Mouse (Mus musculus) small intestine, adult 2 months (tissue): ENCODE results near the gene Mecom. TPM values are rescaled to one million over a fixed set of nuclear protein-coding genes. Genes with fewer than 3 reads are reported as not detected.
A peak's percentile ranks its signal among the peaks of the same experiment; 100 is the strongest.

Experiments used
- H3K27ac ChIP-seq: fragments of 200-500 bp; 2 replicates; pipeline ENCODE4 v1.5.1; 2012; ENCODE audit warnings: low read depth, low read length, control low read depth, inconsistent platforms; ENCODE audit not compliant: insufficient read depth
- H3K27me3 ChIP-seq: fragments of 200-500 bp; 2 replicates; pipeline ENCODE4 v1.6.1; 2012; ENCODE audit warnings: mild to moderate bottlenecking, moderate library complexity, low read length, inconsistent platforms; ENCODE audit not compliant: control insufficient read depth, insufficient read depth
- H3K36me3 ChIP-seq: fragments of 200-500 bp; 2 replicates; pipeline ENCODE4 v1.6.1; 2012; ENCODE audit warnings: mild to moderate bottlenecking, low read length, control low read depth, inconsistent platforms; ENCODE audit not compliant: control insufficient read depth, insufficient read depth
- H3K4me1 ChIP-seq: fragments of 200-500 bp; 2 replicates; pipeline ENCODE4 v1.6.1; 2012; ENCODE audit warnings: low read length, inconsistent platforms, mixed read lengths; ENCODE audit not compliant: control insufficient read depth, insufficient read depth, insufficient read length
- H3K4me3 ChIP-seq: fragments of 200-500 bp; 2 replicates; pipeline ENCODE4 v1.5.1; 2012; ENCODE audit warnings: low read depth, mild to moderate bottlenecking, control low read depth, inconsistent platforms, low read length, moderate library complexity
- CTCF ChIP-seq: fragments of 200-500 bp; IDR thresholded peaks from 2 replicates; pipeline ENCODE4 v1.5.1; 2012; ENCODE audit warnings: low read depth, mild to moderate bottlenecking, control low read depth, inconsistent platforms, low read length, moderate library complexity, mixed read lengths; ENCODE audit not compliant: insufficient replicate concordance, insufficient read length; ENCODE audit errors: extremely low read depth
- POLR2A ChIP-seq: fragments of 200-500 bp; IDR thresholded peaks from 2 replicates; pipeline ENCODE4 v1.6.1; 2012; ENCODE audit warnings: low read depth, mild to moderate bottlenecking, control low read depth, inconsistent platforms, low read length, moderate library complexity
- WGBS: fragments of 180-500 bp; shearing (Covaris S2); methylation state at CpG from one replicate; pipeline ENCODE4 v1.1.7; 2018; 5-methylcytosine and 5-hydroxymethylcytosine counted together
- polyA plus RNA-seq: library from polyadenylated mRNA; depleted of rRNA; stranded (reverse); fragments of >200 nt; gene quantifications from 2 replicates; pipeline ENCODE4 v1.2.3, GENCODE M21; 2012

The Mecom gene
- polyA plus RNA-seq, 1 experiment, result 2.8 TPM

DNA sequence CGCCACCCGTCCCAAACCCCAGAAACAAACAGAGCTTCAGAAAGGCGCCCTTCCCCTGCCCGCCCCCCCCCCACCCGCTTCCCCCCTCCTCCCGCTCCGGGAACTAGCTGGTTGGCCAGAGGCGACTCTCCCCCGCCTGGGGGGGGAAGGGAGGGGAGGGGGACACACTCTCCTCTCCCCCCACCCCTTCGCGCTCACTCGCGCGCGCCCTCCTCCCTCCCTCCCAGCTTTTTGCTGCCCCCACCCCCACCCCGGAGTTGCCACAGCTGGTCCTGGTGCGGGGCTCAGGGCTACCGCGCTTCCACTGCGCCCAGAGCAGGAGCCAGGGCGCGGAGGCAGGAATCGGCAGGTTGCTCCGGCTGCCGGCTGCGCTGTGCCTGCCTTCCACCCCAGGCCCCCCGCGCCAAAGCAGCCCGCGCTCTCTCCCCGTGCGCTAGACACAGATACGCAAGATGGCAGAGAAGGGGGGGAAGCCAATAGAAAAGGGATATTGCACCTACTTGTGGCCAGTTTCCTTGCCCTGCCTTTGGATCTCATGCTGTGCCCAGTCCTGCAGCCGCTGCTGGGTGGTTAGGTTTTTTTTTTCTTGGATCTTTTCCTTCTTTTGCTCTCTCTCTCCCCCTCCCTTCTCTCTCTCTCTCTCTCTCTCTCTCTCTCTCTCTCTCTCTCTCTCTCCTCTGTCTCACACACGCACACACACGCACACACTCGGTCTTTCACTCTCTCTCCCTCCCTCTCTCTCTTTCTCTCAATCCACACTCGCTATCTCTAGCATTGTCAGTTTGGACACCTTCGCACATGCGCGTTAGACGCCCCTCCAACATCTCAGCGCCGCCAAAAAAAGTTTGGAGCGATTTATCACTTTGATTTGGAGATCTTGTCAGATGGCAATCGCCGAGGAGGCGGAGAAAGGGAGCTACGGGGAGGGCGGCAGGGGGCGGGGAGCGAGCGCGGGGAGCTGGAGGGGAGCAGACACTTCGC lies 38.6 kb downstream of the Mecom start:
- Histone ChIP-seq H3K27ac (no peak overlapping the region), H3K27me3 (peaks cover 84% of the 10 kb centered on the region), H3K36me3 (no peaks in the 10 kb centered on the region), H3K4me3 (peak overlapping the region; percentile 65), H3K4me1 (peaks cover 12% of the 10 kb centered on the region)
- 1% methylated on average over 46 of the region's 55 CpGs for WGBS
- TF ChIP-seq CTCF (no peak), POLR2A (no peak)

DNA sequence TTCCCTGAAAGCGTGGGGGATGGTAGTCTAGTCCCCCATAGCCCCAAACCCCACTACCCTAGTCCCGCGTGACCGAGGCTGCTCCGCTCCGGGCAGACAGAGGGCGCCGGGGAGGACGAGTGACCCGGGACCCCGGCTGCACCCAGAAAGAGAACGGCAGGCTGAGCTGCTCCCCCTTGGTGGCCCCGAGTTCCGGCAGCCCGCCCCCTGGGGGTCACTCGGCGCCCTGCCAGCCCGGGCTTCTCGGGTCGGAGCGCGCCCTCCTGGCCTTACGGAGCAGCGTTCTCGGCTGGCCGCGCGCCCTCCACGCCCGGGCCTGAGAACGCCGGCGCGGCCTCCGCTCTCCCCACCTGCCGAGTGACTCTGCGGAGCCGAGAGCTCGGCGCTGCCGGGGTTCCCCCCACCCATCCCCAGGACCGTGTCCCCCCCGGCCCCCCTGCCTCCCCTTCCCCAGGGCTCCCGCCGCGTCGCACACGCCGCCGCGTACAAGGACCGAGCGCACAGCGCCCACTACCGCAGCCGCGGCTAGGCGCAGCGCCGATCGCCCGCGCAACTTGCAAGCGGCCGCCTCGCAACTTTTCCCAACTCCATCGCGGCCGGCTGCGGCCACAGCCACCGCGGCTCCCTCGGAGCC lies 39.4 kb downstream of the Mecom start:
- H3K4me3 ChIP-seq, result peak overlapping the region; percentile 65
- TF ChIP-seq POLR2A (no peak), CTCF (peak; percentile 23; the same call in 1 of the 2 replicates)
- H3K27me3 ChIP-seq, result peaks cover 81% of the 10 kb centered on the region
- no peaks in the 10 kb centered on the region for H3K36me3 ChIP-seq
- WGBS, result under 1% methylated on average over 71 of the region's 73 CpGs
- H3K27ac ChIP-seq, result peak overlapping the region; percentile 3; the same call in 1 of the 2 replicates
- H3K4me1 ChIP-seq, result peaks cover 12% of the 10 kb centered on the region

DNA sequence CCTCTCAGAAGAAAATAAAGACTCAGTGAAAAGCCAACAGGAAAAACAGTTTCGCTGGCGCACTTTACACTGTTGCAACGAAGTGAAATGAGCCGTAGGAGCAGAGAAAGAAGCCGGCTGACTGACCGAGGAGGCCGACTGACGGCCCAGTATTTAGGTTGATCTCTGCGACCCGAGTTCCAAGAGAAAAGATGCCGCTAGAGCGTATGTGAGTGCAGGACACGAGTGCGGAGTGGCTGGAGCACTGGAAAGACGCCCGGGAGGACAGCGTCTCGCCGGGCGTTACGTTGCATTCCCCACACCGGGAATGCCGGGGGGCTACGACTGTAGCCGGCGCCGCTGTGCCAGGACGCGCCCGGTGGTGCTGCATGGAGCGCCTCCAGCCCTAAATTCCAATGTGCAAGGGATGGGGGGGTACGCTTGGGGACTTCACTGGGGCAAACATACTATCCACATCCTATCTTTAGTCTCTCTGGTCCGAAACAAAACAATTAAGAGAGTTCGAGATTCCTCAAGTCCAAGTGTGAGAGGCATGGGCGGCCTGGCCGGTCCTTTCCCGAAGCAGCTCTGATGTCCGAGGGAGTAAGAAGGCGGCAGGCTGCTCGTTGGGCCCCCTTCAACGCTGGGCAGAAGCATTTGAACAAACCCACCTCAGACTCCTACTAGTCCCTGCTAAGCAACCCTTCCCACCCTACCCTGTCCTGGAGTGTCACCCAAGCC lies 40.1 kb downstream of the Mecom start:
- WGBS, result under 1% methylated on average over 41 of the region's 41 CpGs
- TF ChIP-seq POLR2A (no peak), CTCF (0 out of 2 replicates have a peak, but pooled peaks have one; percentile 12)
- Histone ChIP-seq H3K4me1 (peaks cover 12% of the 10 kb centered on the region), H3K36me3 (no peaks in the 10 kb centered on the region), H3K27me3 (peaks cover 75% of the 10 kb centered on the region), H3K27ac (peak overlapping the region; percentile 3; the same call in 1 of the 2 replicates), H3K4me3 (peak overlapping the region; percentile 65)

DNA sequence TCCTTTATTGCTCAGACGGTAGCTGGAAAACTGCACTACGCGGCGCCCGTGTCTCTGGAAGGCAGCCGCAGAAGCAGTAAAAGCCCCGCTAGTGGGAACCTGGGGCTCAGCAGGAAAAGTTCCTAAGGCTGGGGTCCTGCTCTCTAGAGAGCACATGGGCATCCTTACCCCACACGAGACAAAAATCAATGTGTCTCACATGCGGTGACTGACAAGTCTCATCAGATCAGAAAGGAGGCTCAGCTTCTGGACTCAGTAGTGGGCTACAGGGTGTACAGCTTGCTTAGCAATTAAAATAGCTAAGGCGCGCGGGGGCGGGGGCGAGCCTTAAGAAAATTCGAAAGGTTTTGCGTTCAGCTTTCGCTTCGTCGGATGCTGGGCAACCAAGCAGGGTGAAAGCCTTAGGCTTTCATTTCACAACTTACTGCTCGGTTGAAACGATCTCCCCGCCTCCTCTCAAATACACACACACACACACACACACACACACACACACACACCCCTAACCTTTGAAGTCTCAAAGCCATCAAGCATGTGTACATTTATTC lies 40.7 kb downstream of the Mecom start:
- Histone ChIP-seq H3K27ac (peak overlapping the region; percentile 3; the same call in 1 of the 2 replicates), H3K4me1 (peaks cover 12% of the 10 kb centered on the region), H3K4me3 (peak overlapping the region; percentile 65), H3K27me3 (peaks cover 71% of the 10 kb centered on the region), H3K36me3 (no peaks in the 10 kb centered on the region)
- 2% methylated on average over 22 of the region's 22 CpGs for WGBS
- TF ChIP-seq POLR2A, result no peak
- no peak for TF ChIP-seq CTCF

DNA sequence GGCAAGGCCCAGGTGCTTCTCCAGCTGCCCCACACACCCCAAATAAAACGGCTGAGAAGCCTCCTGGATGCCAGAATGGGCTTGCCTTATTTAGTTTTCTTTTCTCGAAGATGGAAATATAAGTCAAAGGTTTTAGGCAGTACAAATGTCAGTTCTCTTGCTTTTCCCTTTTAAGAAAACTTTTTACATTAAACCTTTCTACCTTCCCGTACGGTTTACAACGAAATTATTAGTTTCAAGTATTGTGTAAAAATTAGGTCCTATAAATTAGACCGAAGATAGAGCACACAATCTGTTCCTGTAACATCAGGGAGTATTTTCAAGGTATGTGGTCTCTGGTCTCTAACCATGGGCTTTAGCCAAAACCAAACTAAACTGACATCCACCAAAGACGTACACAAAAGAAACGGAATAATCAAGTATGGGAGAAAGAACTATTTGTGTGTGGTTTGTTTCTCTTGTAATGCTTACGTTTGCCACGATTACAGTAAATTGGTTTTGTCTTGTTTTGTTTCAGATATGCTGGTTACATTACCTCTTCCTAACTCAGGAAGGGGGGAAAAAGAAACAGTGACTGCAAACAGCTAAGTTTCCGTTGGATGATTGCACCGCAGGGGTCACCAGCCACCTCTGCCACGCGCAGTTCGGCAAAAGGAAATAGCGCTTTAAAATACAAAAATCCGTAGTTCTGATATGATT lies 41.3 kb downstream of the Mecom start:
- Histone ChIP-seq H3K27me3 (peaks cover 68% of the 10 kb centered on the region), H3K4me3 (peak overlapping the region; percentile 65)

DNA sequence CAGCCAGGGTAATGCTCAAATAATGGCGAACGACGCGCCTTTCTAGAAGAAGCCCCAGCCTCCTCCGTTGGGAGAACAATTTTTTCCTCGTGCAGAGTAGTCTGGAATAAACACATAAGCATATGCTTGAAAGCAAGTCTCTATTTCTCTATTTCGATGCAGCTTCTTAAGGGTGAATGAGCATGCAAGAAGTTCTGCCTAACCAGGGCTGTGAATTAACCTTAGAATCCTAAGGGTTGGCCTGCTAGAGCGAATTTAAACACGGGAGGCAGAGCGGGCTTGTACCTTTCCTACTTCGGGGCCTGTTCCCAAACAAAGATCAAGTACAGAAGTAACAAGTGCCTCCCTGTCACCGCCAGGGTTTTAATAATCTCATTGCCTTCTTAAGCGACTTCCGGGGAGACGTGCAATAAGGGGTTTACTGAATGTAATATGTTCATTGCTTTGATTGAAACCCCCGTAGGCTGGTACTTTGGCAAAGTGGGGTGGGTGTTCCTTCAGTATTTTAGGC lies 42.0 kb downstream of the Mecom start:
- Histone ChIP-seq H3K27ac (no peak overlapping the region), H3K27me3 (peaks cover 61% of the 10 kb centered on the region)
- WGBS, result 49% methylated on average over 16 of the region's 16 CpGs

More for the DNA sequence above, 41.3 kb downstream of the Mecom start:
- WGBS, result 14% methylated on average over 17 of the region's 17 CpGs
- Histone ChIP-seq H3K4me1 (peaks cover 12% of the 10 kb centered on the region), H3K36me3 (no peaks in the 10 kb centered on the region), H3K27ac (no peak overlapping the region)
- TF ChIP-seq POLR2A, result no peak
- no peak for TF ChIP-seq CTCF

More for the DNA sequence above, 42.0 kb downstream of the Mecom start:
- Histone ChIP-seq H3K4me3 (no peak overlapping the region), H3K36me3 (no peaks in the 10 kb centered on the region), H3K4me1 (peaks cover 12% of the 10 kb centered on the region)
- TF ChIP-seq CTCF (no peak), POLR2A (no peak)
